Mouse (Mus musculus): ENCODE results near the gene Colgalt2. TPM values are rescaled to one million over a fixed set of nuclear protein-coding genes. Genes with fewer than 3 reads are reported as not detected.

Gene Colgalt2
- polyA plus RNA-seq, 1 experiment from 2014 or later, result 2.1 TPM

DNA sequence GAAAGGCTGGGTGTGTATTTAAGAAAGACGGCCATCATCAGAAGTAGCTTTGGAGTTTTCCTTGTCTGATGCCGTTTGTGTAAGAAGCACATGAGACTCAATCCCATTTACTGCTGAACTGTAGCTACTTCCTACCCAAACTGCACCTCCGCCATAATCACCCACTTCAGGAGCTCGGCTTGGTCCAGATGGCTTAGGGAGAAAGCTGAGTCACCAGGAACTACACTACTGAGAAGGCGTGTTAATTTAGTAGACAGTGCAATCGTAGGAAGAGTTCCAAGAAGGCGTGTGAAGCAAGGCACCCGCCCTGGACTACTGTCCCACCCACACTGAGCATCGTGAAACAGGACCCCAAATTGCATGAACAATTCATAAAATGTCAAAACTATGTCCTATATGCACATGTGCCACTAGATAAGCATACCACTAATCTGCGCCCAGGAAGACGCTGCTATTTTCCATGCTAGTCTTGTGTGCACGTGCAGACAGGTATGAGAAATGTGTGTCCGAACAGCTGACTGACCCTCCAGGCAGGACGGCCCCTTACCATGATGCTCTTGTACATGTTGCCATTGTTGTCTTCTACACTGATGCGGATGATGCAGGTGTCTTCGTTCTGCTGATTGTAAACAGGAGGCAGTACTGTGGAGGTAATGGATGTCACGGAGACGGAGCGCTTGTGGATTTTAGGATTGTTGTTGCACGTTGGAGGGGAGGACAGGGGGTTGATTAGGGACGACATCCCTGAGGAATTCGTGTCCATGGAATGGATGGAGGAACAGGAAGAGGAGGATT is 124.7 kb downstream of the Colgalt2 start:
- Histone ChIP-seq H3K27ac (ENCODE audit: low read length) (no peak overlapping the region), H3K4me3 (ENCODE audit: low read depth, low read length) (no peak overlapping the region), H3K9ac (replicated peaks; ENCODE audit: low read depth, low read length) (no peak overlapping the region), H3K4me2 (replicated peaks; ENCODE audit: low read depth, low read length) (no peak overlapping the region), H3K27me3 (ENCODE audit: control insufficient read depth, insufficient read depth, low read length) (no peaks in the 10 kb centered on the region), H3K36me3 (ENCODE audit: control insufficient read depth, insufficient read depth, low read length) (peaks cover 26% of the 10 kb centered on the region), H3K9me3 (ENCODE audit: control insufficient read depth, low read depth, low read length) (no peaks in the 10 kb centered on the region), H3K4me1 (ENCODE audit: control insufficient read depth, insufficient read depth, low read length) (0 out of 2 replicates have a peak, but pooled peaks cover 3% of the 10 kb centered on the region)
- ATAC-seq (ENCODE audit: insufficient number of reproducible peaks, insufficient read depth, low FRiP score, low read depth), result no peak
- 84% methylated on average over 22 of the region's 22 CpGs for WGBS

DNA sequence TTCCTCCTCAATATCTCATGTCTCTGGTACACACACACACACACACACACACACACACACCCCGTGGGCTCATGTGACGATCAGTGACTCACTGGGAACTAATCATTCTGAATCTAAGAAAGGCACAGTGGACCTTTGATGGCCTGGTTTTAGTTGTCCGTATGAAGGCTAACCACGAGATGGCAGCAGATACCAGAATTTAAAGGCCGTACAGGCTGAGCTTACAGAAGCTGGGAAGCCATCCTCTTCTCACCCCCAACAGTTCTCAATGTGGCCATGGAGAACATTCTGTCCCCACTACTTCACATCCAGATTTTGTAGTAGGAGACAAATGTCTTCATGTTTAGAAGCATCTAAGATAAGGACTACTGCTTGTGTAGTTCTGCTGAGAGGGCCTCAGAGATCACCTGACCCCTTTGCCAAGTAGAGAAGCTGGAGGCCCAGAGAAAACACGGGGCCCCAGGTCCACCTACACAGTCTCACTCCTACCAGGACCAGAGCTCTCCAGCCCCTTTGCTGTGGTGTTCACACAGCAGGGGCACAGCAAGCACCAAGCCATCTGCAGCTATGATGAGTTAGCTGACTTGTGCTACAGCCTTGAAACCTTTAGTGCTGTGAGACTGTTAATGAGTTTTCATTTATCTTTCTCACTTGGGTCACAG is 125.5 kb downstream of the Colgalt2 start:
- Histone ChIP-seq H3K27ac (ENCODE audit: low read length) (no peak overlapping the region), H3K27me3 (ENCODE audit: control insufficient read depth, insufficient read depth, low read length) (no peaks in the 10 kb centered on the region), H3K4me2 (replicated peaks; ENCODE audit: low read depth, low read length) (no peak overlapping the region), H3K9me3 (ENCODE audit: control insufficient read depth, low read depth, low read length) (no peaks in the 10 kb centered on the region), H3K36me3 (ENCODE audit: control insufficient read depth, insufficient read depth, low read length) (peaks cover 24% of the 10 kb centered on the region), H3K4me3 (ENCODE audit: low read depth, low read length) (no peak overlapping the region), H3K4me1 (ENCODE audit: control insufficient read depth, insufficient read depth, low read length) (0 out of 2 replicates have a peak, but pooled peaks cover 3% of the 10 kb centered on the region), H3K9ac (replicated peaks; ENCODE audit: low read depth, low read length) (no peak overlapping the region)
- ATAC-seq (ENCODE audit: insufficient number of reproducible peaks, insufficient read depth, low FRiP score, low read depth), result peak; percentile 60; the same call in 1 of the 2 replicates
- WGBS, result 19% methylated on average over 6 of the region's 6 CpGs

DNA sequence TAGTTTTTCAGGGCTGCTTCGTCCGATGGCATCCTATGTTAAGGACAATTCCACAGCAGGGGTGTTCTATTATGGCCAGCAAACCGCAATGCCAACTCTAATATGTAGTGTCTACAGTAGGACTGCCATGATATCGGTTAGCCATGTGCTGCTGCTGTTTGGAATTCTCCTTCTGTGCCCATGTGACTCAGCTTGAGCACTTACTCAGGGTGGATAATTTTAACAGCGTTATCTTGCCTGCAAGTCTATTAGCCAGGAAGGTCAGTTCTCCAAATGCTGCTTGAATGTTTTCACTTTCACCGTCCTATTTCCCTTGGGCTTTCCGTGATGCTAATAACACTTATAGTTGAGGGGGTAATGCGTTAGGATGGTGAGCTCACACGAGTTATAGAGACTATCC is 126.5 kb downstream of the Colgalt2 start:
- no peak overlapping the region for H3K27ac ChIP-seq (ENCODE audit: low read length)
- no peak for ATAC-seq (ENCODE audit: insufficient number of reproducible peaks, insufficient read depth, low FRiP score, low read depth)

DNA sequence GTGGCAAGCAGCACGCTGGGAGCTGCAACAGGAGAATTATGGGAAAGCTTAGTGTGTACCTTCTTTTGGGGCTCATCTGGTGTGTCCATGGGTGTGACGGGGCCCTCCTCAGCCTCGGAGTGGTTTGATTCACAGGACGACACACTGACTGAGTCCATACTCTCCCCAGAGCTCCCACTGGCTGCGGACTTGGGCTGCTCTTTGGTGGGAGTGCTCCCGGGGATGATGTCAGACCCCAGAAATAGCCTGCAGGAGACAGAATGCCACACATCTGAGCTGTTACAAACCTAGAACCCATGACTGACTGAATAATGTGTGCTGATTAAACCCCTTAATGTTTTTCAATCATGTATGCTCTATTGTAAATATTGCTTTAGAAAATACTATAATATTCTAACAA is 128.6 kb downstream of the Colgalt2 start:
- Histone ChIP-seq H3K27ac (ENCODE audit: low read length) (no peak overlapping the region), H3K9ac (replicated peaks; ENCODE audit: low read depth, low read length) (no peak overlapping the region), H3K4me3 (ENCODE audit: low read depth, low read length) (no peak overlapping the region), H3K9me3 (ENCODE audit: control insufficient read depth, low read depth, low read length) (no peaks in the 10 kb centered on the region), H3K4me2 (replicated peaks; ENCODE audit: low read depth, low read length) (no peak overlapping the region), H3K4me1 (ENCODE audit: control insufficient read depth, insufficient read depth, low read length) (0 out of 2 replicates have a peak, but pooled peaks cover 3% of the 10 kb centered on the region), H3K27me3 (ENCODE audit: control insufficient read depth, insufficient read depth, low read length) (no peaks in the 10 kb centered on the region), H3K36me3 (ENCODE audit: control insufficient read depth, insufficient read depth, low read length) (peaks cover 28% of the 10 kb centered on the region)
- 85% methylated on average over 6 of the region's 6 CpGs for WGBS
- no peak for ATAC-seq (ENCODE audit: insufficient number of reproducible peaks, insufficient read depth, low FRiP score, low read depth)

More for the DNA sequence above, 126.5 kb downstream of the Colgalt2 start:
- Histone ChIP-seq H3K4me1 (ENCODE audit: control insufficient read depth, insufficient read depth, low read length) (0 out of 2 replicates have a peak, but pooled peaks cover 3% of the 10 kb centered on the region), H3K27me3 (ENCODE audit: control insufficient read depth, insufficient read depth, low read length) (no peaks in the 10 kb centered on the region), H3K4me3 (ENCODE audit: low read depth, low read length) (no peak overlapping the region), H3K4me2 (replicated peaks; ENCODE audit: low read depth, low read length) (no peak overlapping the region), H3K36me3 (ENCODE audit: control insufficient read depth, insufficient read depth, low read length) (peaks cover 28% of the 10 kb centered on the region), H3K9ac (replicated peaks; ENCODE audit: low read depth, low read length) (no peak overlapping the region), H3K9me3 (ENCODE audit: control insufficient read depth, low read depth, low read length) (no peaks in the 10 kb centered on the region)
- 77% methylated on average over 9 of the region's 9 CpGs for WGBS

DNA sequence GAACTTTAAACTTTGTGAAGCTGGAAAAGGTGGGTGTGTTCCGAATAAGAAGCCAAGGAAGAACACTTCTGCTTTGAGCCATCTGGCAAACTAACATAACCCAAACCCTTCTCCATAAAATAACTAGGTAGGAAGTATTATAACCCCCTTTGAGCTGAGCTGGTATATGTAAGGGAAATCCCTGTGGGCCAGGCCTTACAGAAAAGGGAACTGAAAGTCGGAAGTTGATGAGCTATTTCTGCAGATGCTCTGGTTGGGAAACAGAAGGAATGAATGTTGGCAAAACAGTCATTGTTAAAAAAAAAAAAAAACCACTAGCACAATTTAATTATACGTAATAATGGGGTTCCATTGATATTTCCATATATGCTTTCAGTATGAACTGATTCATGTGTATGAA is 129.1 kb downstream of the Colgalt2 start:
- Histone ChIP-seq H3K9me3 (ENCODE audit: control insufficient read depth, low read depth, low read length) (no peaks in the 10 kb centered on the region), H3K9ac (replicated peaks; ENCODE audit: low read depth, low read length) (no peak overlapping the region), H3K27me3 (ENCODE audit: control insufficient read depth, insufficient read depth, low read length) (no peaks in the 10 kb centered on the region), H3K36me3 (ENCODE audit: control insufficient read depth, insufficient read depth, low read length) (peaks cover 28% of the 10 kb centered on the region), H3K27ac (ENCODE audit: low read length) (no peak overlapping the region), H3K4me2 (replicated peaks; ENCODE audit: low read depth, low read length) (no peak overlapping the region), H3K4me3 (ENCODE audit: low read depth, low read length) (no peak overlapping the region), H3K4me1 (ENCODE audit: control insufficient read depth, insufficient read depth, low read length) (0 out of 2 replicates have a peak, but pooled peaks cover 3% of the 10 kb centered on the region)
- ATAC-seq (ENCODE audit: insufficient number of reproducible peaks, insufficient read depth, low FRiP score, low read depth), result no peak
- 78% methylated on average over 3 of the region's 3 CpGs for WGBS

DNA sequence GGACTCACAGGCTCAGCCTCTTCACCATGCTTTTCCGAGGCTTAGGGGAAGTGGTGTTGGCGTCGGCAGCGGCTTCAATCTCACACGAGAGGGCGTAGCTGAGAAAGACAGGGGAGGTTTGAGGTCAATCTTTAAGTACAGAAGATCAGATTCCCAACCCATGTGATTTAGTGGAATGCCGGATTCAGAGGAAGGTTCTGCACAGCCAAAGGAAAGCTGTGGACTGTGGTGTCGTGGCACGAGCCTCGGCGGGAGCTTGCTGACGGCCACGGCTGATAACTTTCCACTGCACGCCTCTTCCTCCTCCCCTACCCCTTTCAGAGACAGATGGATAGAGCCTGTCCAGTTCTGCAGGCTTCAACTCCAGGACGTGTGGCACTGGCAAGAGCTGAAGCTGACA is 131.9 kb downstream of the Colgalt2 start:
- H3K9me3 ChIP-seq (ENCODE audit: control insufficient read depth, low read depth, low read length), result no peaks in the 10 kb centered on the region
- 0 out of 2 replicates have a peak, but pooled peaks cover 3% of the 10 kb centered on the region for H3K4me1 ChIP-seq (ENCODE audit: control insufficient read depth, insufficient read depth, low read length)
- no peak overlapping the region for H3K9ac ChIP-seq (replicated peaks; ENCODE audit: low read depth, low read length)
- H3K27me3 ChIP-seq (ENCODE audit: control insufficient read depth, insufficient read depth, low read length), result no peaks in the 10 kb centered on the region
- no peak overlapping the region for H3K4me3 ChIP-seq (ENCODE audit: low read depth, low read length)
- H3K36me3 ChIP-seq (ENCODE audit: control insufficient read depth, insufficient read depth, low read length), result peaks cover 15% of the 10 kb centered on the region
- no peak for ATAC-seq (ENCODE audit: insufficient number of reproducible peaks, insufficient read depth, low FRiP score, low read depth)
- no peak overlapping the region for H3K4me2 ChIP-seq (replicated peaks; ENCODE audit: low read depth, low read length)
- no peak overlapping the region for H3K27ac ChIP-seq (ENCODE audit: low read length)
- 51% methylated on average over 15 of the region's 15 CpGs for WGBS

DNA sequence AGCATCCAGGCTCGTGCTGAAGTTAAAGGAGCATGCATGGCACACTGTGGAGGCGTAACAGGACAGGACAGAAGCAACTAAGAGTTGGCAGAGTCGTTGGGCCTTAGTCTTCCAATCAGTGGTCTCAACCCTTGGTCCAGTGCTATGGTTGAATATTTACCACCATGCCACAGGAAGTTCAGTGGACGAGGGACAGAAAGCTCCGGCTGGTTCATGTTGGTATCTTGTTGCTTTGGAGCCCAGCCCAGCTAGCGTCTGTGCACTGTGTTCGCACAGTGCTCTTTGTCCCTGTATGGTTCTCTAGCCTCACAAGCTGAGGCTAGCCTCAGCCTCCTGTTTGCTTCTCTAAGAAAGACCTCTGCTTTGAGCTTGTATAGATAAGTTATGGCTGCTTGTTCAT is 134.9 kb downstream of the Colgalt2 start:
- 0 out of 2 replicates have a peak, but pooled peaks cover 3% of the 10 kb centered on the region for H3K4me1 ChIP-seq (ENCODE audit: control insufficient read depth, insufficient read depth, low read length)
- no peaks in the 10 kb centered on the region for H3K27me3 ChIP-seq (ENCODE audit: control insufficient read depth, insufficient read depth, low read length)
- peaks cover 24% of the 10 kb centered on the region for H3K36me3 ChIP-seq (ENCODE audit: control insufficient read depth, insufficient read depth, low read length)
- H3K27ac ChIP-seq (ENCODE audit: low read length), result peak overlapping the region; percentile 58; the same call in 1 of the 2 replicates
- H3K9ac ChIP-seq (replicated peaks; ENCODE audit: low read depth, low read length), result no peak overlapping the region
- 65% methylated on average over 7 of the region's 7 CpGs for WGBS
- no peak for ATAC-seq (ENCODE audit: insufficient number of reproducible peaks, insufficient read depth, low FRiP score, low read depth)
- no peak overlapping the region for H3K4me3 ChIP-seq (ENCODE audit: low read depth, low read length)
- no peak overlapping the region for H3K4me2 ChIP-seq (replicated peaks; ENCODE audit: low read depth, low read length)
- H3K9me3 ChIP-seq (ENCODE audit: control insufficient read depth, low read depth, low read length), result no peaks in the 10 kb centered on the region

DNA sequence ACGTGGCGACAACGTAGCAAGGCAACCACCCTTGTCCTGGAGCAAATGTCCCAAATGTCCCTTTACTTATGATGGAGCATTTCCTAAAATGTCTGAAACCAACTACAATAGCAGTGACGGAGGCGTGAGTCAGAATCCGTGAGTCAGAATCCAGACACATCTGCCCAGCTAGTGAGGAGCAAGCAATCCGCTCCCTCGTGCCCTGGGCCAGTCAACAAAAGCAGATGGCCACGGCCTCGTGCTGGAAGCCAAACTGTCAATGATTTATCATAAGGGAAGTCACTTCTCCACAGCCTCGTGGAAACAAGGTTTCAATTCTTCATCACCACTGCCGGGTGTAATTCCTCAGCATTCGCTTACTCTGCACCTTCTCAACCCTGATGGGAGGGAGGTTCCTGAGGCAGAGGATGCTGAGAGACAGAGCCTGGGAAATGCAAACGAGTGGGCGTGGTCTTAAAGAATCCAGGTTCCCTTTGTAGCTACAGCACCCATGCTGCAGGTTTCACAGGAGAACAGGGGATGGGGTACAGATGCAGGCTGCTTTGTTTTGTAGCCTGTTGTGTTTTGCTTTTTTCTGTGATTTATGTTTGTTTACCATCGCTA is 136.9 kb downstream of the Colgalt2 start:
- Histone ChIP-seq H3K27me3 (ENCODE audit: control insufficient read depth, insufficient read depth, low read length) (no peaks in the 10 kb centered on the region), H3K4me1 (ENCODE audit: control insufficient read depth, insufficient read depth, low read length) (0 out of 2 replicates have a peak, but pooled peaks cover 3% of the 10 kb centered on the region), H3K9ac (replicated peaks; ENCODE audit: low read depth, low read length) (no peak overlapping the region), H3K27ac (ENCODE audit: low read length) (no peak overlapping the region), H3K9me3 (ENCODE audit: control insufficient read depth, low read depth, low read length) (no peaks in the 10 kb centered on the region), H3K4me3 (ENCODE audit: low read depth, low read length) (no peak overlapping the region), H3K36me3 (ENCODE audit: control insufficient read depth, insufficient read depth, low read length) (peaks cover 21% of the 10 kb centered on the region), H3K4me2 (replicated peaks; ENCODE audit: low read depth, low read length) (no peak overlapping the region)
- WGBS, result 47% methylated on average over 16 of the region's 16 CpGs
- no peak for ATAC-seq (ENCODE audit: insufficient number of reproducible peaks, insufficient read depth, low FRiP score, low read depth)

Data from stomach, embryonic 14.5 days (tissue).